Mouse (Mus musculus): ENCODE measurements around the gene Fam149b.

DNA sequence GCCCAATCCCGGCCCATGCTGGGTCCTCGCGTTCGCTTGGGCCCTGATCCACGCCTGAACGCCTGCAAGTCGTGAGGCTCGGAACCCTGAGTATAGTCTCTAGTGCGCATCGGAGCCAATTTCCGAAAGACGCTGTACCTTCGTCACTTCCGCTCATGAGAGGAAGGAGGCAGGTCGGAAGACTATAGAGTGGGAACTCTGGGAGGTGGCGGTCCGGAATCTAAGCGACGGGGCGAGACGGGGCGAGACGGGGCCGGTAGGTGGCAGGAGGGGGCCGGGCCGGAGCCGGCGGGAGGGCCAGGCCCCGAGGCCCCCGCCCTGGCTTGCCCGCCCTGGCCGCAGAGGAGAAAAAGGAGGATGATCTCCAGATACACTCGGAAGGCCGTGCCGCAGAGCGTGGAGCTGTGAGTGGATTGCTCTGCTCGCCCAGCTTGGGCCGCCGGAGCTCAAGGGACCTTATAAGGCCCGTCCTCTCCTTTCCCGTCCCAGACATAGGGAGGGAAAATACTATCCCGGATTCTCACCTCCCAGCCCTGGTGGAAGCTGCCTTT lies at the start of gene Fam149b, which contains the start of gene Ecd:
- TF ChIP-seq MAX (IDR thresholded peaks at IDR 0.05; ENCODE audit: low read length) (peak; percentile 80; the same call in 1 of the 2 replicates), POLR2A (IDR thresholded peaks at IDR 0.05; ENCODE audit: low read depth, low read length) (peak; percentile 91), MAZ (IDR thresholded peaks at IDR 0.05; ENCODE audit: low read depth, low read length) (peak; percentile 80; the same call in 1 of the 2 replicates), CTCF (conservative IDR thresholded peaks at IDR 0.05 in 1 of 2, IDR thresholded peaks at IDR 0.05 in 1 of 2; ENCODE audit: low read depth in 2 of 2, low read length in 2 of 2) (peak in 1 of 2 experiments; percentile 81; a peak in 2 of 4 replicates)

Measured in CH12.LX (cell line).